Mouse (Mus musculus): ENCODE results near the gene Pacs1.

DNA sequence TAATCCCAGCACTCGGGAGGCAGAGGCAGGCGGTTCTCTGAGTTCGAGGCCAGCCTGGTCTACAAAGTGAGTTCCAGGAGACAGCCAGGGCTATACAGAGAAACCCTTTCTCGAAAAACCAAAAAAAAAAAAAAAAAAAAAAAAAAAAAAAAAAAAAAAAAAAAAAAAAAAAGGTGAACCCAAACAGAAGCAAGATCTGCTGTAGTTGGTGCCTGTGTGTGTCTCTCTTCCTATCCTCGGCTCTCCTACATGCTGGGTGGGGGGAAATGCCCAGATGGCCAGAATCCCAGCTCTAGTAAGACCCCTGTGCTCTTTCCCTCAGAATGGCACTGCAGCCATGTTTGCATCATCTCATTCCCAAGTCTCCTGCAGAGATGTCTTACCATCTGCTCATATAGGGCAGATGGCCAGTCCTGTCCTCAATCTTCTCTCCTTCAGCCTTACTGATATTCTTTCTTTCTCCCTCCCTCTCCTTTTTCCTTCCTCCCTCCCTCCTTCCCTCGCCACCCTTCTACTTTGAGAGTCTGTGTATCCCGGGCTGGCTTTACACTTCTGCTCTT, 148.8 kb downstream of the Pacs1 start:
- TF ChIP-seq CTCF (IDR thresholded peaks at IDR 0.05; ENCODE audit: low read depth) (no peak), EP300 (IDR thresholded peaks at IDR 0.05; ENCODE audit: low read depth) (no peak)
